ENCODE assay signal across 23 mouse cellular contexts in the genomic region with DNA sequence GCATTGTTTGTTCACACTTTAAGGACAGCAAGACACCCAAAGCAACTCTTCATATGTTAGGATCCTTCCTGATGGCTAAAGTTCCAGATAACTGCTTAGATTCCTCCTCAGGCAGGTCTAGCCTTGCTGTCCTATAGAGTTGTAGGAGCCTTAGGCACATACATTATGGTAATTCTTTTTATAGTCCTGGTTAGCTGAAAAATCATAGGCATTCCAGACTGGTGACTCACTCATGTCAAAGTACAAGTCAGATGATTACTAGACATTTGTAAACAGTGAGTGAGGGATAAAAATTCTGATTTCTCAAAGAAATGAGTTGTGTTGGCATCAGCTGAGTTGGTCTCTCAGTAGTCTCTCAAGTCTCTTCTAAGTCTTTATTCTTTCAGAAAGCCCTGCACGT.
A peak's percentile ranks its signal among the peaks of the same experiment; 100 is the strongest.
DNase-seq lines count a peak whose midpoint lies in the region; ATAC-seq and TF ChIP-seq lines count a peak whose summit lies in the region.
"Had no signal": no experiment of that assay in that cellular context is flagged by ENCODE, and none has a peak within 500 bp of the region (broad histone marks: within the 10 kb centered on the region; RNA-seq: fewer than 3 reads in every experiment).

No protein-coding gene starts in this region.

- peaks cover 4% of the 10 kb centered on the region; the same call in 1 of the 2 replicates for H3K4me1 ChIP-seq in liver, adult 2 months (ENCODE audit: control insufficient read depth, insufficient read depth, low read length)
- H3K4me1 ChIP-seq in liver, embryonic 12.5 days = no peaks in the 10 kb centered on the region
- peaks cover 6% of the 10 kb centered on the region for H3K4me1 ChIP-seq in embryonic fibroblast, embryonic 13.5 days (ENCODE audit: control insufficient read depth, insufficient read depth, low read length)
- H3K4me1 ChIP-seq in intestine, postnatal 0 days (replicated peaks; ENCODE audit: control insufficient read depth, insufficient read depth, low read length) = no peaks in the 10 kb centered on the region
- no peaks in the 10 kb centered on the region for H3K4me1 ChIP-seq in hindbrain, embryonic 10.5 days (replicated peaks)
- no peaks in the 10 kb centered on the region for H3K4me1 ChIP-seq in heart, embryonic 10.5 days
- no peaks in the 10 kb centered on the region for H3K4me1 ChIP-seq in hindbrain, embryonic 16.5 days (ENCODE audit: control insufficient read depth, insufficient read depth, low read depth, low read length)
- H3K4me1 ChIP-seq: embryonic facial prominence, embryonic 15.5 days; forebrain, embryonic 13.5 days; hindbrain, embryonic 12.5 days had no signal

- no peak overlapping the region for H3K4me3 ChIP-seq in liver, adult 2 months (ENCODE audit: insufficient read depth, low read depth, low read length)
- H3K4me3 ChIP-seq in liver, embryonic 12.5 days = no peak overlapping the region
- no peak overlapping the region for H3K4me3 ChIP-seq in embryonic fibroblast, embryonic 13.5 days (ENCODE audit: insufficient read depth, low read length)
- no peak overlapping the region for H3K4me3 ChIP-seq in intestine, postnatal 0 days (ENCODE audit: low read depth, low read length)
- H3K4me3 ChIP-seq in hindbrain, embryonic 10.5 days = no peak overlapping the region
- H3K4me3 ChIP-seq in heart, embryonic 10.5 days = no peak overlapping the region
- H3K4me3 ChIP-seq in hindbrain, embryonic 16.5 days (ENCODE audit: low read length) = no peak overlapping the region
- H3K4me3 ChIP-seq: embryonic facial prominence, embryonic 15.5 days; forebrain, embryonic 13.5 days; gastrocnemius, adult 2 months; heart, embryonic 13.5 days; hindbrain, embryonic 12.5 days had no signal

- no peaks in the 10 kb centered on the region for H3K36me3 ChIP-seq in liver, adult 2 months (ENCODE audit: control insufficient read depth, insufficient read depth, low read length)
- H3K36me3 ChIP-seq in liver, embryonic 12.5 days = no peaks in the 10 kb centered on the region
- no peaks in the 10 kb centered on the region for H3K36me3 ChIP-seq in intestine, postnatal 0 days (ENCODE audit: control insufficient read depth, insufficient read depth)
- no peaks in the 10 kb centered on the region for H3K36me3 ChIP-seq in hindbrain, embryonic 10.5 days
- H3K36me3 ChIP-seq in heart, embryonic 10.5 days = no peaks in the 10 kb centered on the region
- no peaks in the 10 kb centered on the region for H3K36me3 ChIP-seq in hindbrain, embryonic 16.5 days (ENCODE audit: control insufficient read depth, insufficient read depth, low read length)
- H3K36me3 ChIP-seq: embryonic facial prominence, embryonic 15.5 days; G1E; heart, embryonic 13.5 days; hindbrain, embryonic 12.5 days had no signal

- no peak overlapping the region for H3K27ac ChIP-seq in liver, adult 2 months (replicated peaks; ENCODE audit: insufficient read depth, low read depth, low read length)
- H3K27ac ChIP-seq in liver, embryonic 12.5 days = no peak overlapping the region
- peak overlapping the region; percentile 61; the same call in 1 of the 2 replicates for H3K27ac ChIP-seq in embryonic fibroblast, embryonic 13.5 days (ENCODE audit: insufficient read depth, low read length)
- H3K27ac ChIP-seq in intestine, postnatal 0 days (ENCODE audit: low read depth, low read length) = no peak overlapping the region
- H3K27ac ChIP-seq in hindbrain, embryonic 10.5 days = no peak overlapping the region
- no peak overlapping the region for H3K27ac ChIP-seq in heart, embryonic 10.5 days
- H3K27ac ChIP-seq in hindbrain, embryonic 16.5 days (ENCODE audit: low read depth, low read length) = no peak overlapping the region
- H3K27ac ChIP-seq: embryonic facial prominence, embryonic 15.5 days; forebrain, embryonic 13.5 days; gastrocnemius, adult 2 months; heart, embryonic 13.5 days; hindbrain, embryonic 12.5 days; hindbrain, postnatal 0 days had no signal

- no peak for ATAC-seq in liver, embryonic 12.5 days
- peak; percentile 82 for ATAC-seq in intestine, postnatal 0 days
- no peak for ATAC-seq in hindbrain, embryonic 16.5 days
- ATAC-seq: CD4-positive, CD25-positive, alpha-beta regulatory T cell, adult 4 months; forebrain, embryonic 13.5 days; hindbrain, postnatal 0 days had no signal

- H3K9me3 ChIP-seq in liver, embryonic 12.5 days (replicated peaks) = no peaks in the 10 kb centered on the region
- H3K9me3 ChIP-seq in intestine, postnatal 0 days (ENCODE audit: control insufficient read depth) = no peaks in the 10 kb centered on the region
- no peaks in the 10 kb centered on the region for H3K9me3 ChIP-seq in hindbrain, embryonic 10.5 days
- H3K9me3 ChIP-seq in heart, embryonic 10.5 days = no peaks in the 10 kb centered on the region
- no peaks in the 10 kb centered on the region for H3K9me3 ChIP-seq in hindbrain, embryonic 16.5 days (ENCODE audit: control insufficient read depth, low read length)
- H3K9me3 ChIP-seq: embryonic facial prominence, embryonic 15.5 days; forebrain, embryonic 13.5 days; G1E; heart, embryonic 13.5 days; hindbrain, embryonic 12.5 days had no signal

- H3K4me2 ChIP-seq in liver, embryonic 12.5 days = no peak overlapping the region
- H3K4me2 ChIP-seq in intestine, postnatal 0 days (replicated peaks; ENCODE audit: low read depth) = no peak overlapping the region
- no peak overlapping the region for H3K4me2 ChIP-seq in hindbrain, embryonic 16.5 days (ENCODE audit: low read length)
- H3K4me2 ChIP-seq: embryonic facial prominence, embryonic 15.5 days; forebrain, embryonic 13.5 days; heart, embryonic 13.5 days; hindbrain, embryonic 12.5 days had no signal

- TF ChIP-seq POLR2A in liver, adult 2 months (IDR thresholded peaks at IDR 0.05; ENCODE audit: extremely low read depth, insufficient read depth, low read length) = no peak
- TF ChIP-seq POLR2A in embryonic fibroblast, embryonic 13.5 days (IDR thresholded peaks at IDR 0.05; ENCODE audit: low read depth, low read length) = no peak

- H3K79me2 ChIP-seq in liver, adult 2 months (ENCODE audit: control insufficient read depth, insufficient read depth, low read length) = no peaks in the 10 kb centered on the region

- 82% methylated on average over 1 of the region's 1 CpGs for WGBS in liver, adult 2 months
- 53% methylated on average over 1 of the region's 1 CpGs for WGBS in liver, embryonic 12.5 days (ENCODE audit: insufficient replicate concordance)
- 85% methylated on average over 1 of the region's 1 CpGs for WGBS in intestine, postnatal 0 days
- 86% methylated on average over 1 of the region's 1 CpGs for WGBS in hindbrain, embryonic 10.5 days
- WGBS in heart, embryonic 10.5 days = 78% methylated on average over 1 of the region's 1 CpGs
- 81% methylated on average over 1 of the region's 1 CpGs for WGBS in hindbrain, embryonic 16.5 days

- peak; percentile 44 for DNase-seq in liver, adult 2 months (ENCODE audit: extremely low read depth, low read depth, low spot score)
- DNase-seq in Muller cell, postnatal 12 days (ENCODE audit: inconsistent ontology term) = peak; percentile 52
- no peak for DNase-seq in hindbrain, embryonic 10.5 days (ENCODE audit: low spot score)
- no peak for DNase-seq in heart, embryonic 10.5 days (ENCODE audit: low spot score)
- DNase-seq: adrenal gland, adult 8-10 months; cerebellum, adult 11 months; cerebellum, adult 8-10 months; cerebellum, postnatal 14 days; embryo, embryonic 11 days; gastrocnemius, adult 2 months; gastrocnemius, postnatal 25 days; heart, postnatal 36 days had no signal

- TF ChIP-seq CTCF in liver, adult 2 months (IDR thresholded peaks at IDR 0.05; ENCODE audit: low read depth, low read length) = no peak
- no peak for TF ChIP-seq CTCF in embryonic fibroblast, embryonic 13.5 days (IDR thresholded peaks at IDR 0.05; ENCODE audit: borderline replicate concordance, insufficient read depth, low read length)
- TF ChIP-seq CTCF in intestine, postnatal 0 days (IDR thresholded peaks at IDR 0.05; ENCODE audit: low read depth) = no peak

- no peak overlapping the region for H3K9ac ChIP-seq in liver, adult 2 months (ENCODE audit: low read depth, low read length)
- no peak overlapping the region for H3K9ac ChIP-seq in liver, embryonic 12.5 days
- no peak overlapping the region for H3K9ac ChIP-seq in intestine, postnatal 0 days (ENCODE audit: low read depth, low read length)
- no peak overlapping the region for H3K9ac ChIP-seq in hindbrain, embryonic 16.5 days (ENCODE audit: low read depth, low read length)
- H3K9ac ChIP-seq: embryonic facial prominence, embryonic 15.5 days; forebrain, embryonic 13.5 days; heart, embryonic 13.5 days; hindbrain, embryonic 12.5 days had no signal

- no peaks in the 10 kb centered on the region for H3K27me3 ChIP-seq in liver, adult 2 months (ENCODE audit: control insufficient read depth, insufficient read depth, low read length)
- no peaks in the 10 kb centered on the region for H3K27me3 ChIP-seq in liver, embryonic 12.5 days (replicated peaks)
- no peaks in the 10 kb centered on the region for H3K27me3 ChIP-seq in intestine, postnatal 0 days (replicated peaks; ENCODE audit: control insufficient read depth, insufficient read depth, low read length)
- no peaks in the 10 kb centered on the region for H3K27me3 ChIP-seq in hindbrain, embryonic 10.5 days (ENCODE audit: insufficient read depth, poor library complexity, severe bottlenecking)
- H3K27me3 ChIP-seq in heart, embryonic 10.5 days (ENCODE audit: insufficient read depth, poor library complexity, severe bottlenecking) = no peaks in the 10 kb centered on the region
- H3K27me3 ChIP-seq in hindbrain, embryonic 16.5 days (replicated peaks; ENCODE audit: control insufficient read depth, insufficient read depth, low read length) = no peaks in the 10 kb centered on the region
- H3K27me3 ChIP-seq: embryonic facial prominence, embryonic 15.5 days; forebrain, embryonic 13.5 days; heart, embryonic 13.5 days; hindbrain, embryonic 12.5 days had no signal

Comparison
In these comparisons a context has a peak if more than half of its experiments do, and no peak if none do; other contexts are left out.
1. DNase-seq: peak in liver, adult 2 months (single experiment) and Muller cell, postnatal 12 days (single experiment); none in hindbrain, embryonic 10.5 days (single experiment) and heart, embryonic 10.5 days (single experiment).